Mouse (Mus musculus) left cerebral cortex, adult 9 months (tissue): ENCODE measurements around the gene Rab20.
"Not testable (repeated sequence)": the region's sequence is repeated elsewhere in the genome, so short reads cannot be mapped to it uniquely, and the experiment has no call there.

ENCODE experiments used
- DNase-seq, 2 experiments: peaks; one replicate each; pipeline ENCODE4 v3.0.0; 2022; ENCODE audit warnings: low spot score in 2 of 2

Gene Rab20

DNA sequence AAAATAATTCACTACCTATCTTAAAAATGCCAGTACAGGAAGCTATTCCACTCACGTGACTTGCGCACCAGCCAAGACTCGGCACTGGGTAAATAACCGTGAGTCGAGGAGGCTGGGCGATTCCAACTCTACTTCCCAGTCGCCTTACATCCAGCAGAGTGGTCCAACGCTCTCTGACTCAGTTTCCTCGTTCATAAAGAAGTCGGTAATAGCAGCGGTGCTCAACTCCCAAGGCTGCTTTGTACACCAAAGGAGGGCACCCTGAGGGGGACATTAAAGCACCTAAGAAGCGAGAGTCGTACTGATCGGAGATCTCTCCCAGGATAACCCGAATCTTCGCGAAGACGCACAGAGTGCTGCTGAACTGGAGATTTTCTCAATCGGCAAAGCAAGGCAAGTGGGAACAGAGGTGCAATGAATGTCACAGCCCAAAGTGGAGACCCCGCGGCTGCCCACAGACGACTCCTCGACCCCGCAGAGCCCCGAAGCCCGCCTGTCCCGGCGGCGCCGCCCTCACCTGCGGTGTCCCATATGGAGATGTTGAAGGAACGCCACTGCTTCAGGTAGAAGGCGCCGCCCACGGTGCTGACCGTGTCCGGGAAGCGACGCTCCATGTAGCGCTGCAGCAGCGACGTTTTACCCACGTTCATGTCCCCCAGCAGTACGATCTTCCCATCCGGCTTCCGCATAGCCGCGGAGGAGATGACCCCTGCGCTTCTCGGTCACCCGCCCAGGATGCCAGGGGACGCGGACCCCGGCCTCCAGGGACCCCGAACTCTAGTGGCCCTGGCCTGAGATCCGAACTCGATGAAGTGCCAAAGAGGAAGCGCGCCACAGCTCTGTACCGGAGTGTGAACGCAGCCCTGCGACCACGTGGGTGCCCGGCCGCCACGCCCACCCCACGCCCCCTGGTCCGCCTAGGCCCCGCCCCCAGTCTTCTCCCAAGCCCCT is at the start of gene Rab20:
Gene Rab20, minus strand, starts transcription at position 900 of the 951 bp plus-strand sequence.
- no peak for DNase-seq

DNA sequence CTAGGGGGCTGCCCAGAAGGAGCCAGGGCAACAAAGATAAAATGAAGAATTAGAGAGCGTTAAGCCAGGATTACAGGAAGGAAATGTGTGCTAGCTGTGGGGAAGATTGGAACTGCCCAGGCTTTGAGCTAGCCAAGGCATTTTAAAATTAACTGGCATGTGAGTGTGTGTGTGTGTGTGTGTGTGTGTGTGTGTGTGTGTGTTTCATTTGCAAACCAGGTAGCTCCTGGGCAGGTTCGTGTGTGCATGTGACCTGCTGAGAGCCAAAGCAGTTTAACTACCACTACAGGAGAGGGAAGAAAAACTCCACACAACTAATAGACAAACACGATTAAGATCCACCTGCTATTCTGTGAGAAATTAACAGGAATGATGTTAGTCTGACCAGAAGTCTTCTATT is 44.8 kb upstream of the Rab20 start:
- DNase-seq = no peak

DNA sequence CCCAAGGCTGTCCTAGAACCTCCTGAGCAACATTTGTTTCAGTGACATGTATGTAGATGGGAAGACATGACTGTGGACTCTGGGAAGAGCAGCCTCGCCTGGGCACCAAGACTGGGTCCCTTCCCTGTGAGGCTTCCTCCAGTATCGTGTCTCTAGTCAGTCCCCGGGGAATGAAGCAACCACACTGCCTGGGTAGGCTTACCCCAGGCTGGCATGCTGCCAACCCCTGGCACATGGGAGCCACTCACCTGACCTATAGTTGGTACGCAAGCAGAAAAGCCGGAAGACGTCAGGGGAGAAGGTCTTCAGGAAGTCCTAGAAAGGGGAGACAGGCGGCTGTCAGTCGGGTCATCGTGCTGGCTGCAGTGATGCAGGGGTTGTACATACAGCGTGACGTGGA is 40.2 kb upstream of the Rab20 start:
- no peak for DNase-seq

DNA sequence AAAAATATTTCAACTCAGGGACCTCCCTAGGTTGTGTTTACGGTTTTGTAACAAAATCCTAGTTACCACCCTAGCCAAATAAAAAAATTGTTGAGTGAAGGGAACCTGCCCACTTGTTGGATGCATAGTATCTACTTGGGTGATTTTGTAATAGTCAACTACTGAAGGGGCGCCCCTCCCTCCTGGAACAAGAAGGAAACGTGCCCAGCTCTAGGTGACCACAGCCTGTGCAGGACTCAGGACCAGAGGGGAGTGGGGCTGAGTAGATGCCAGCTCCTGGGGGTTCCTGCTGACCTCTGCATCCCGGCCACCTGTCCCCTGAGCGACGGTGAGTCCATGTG is 39.5 kb upstream of the Rab20 start:
- DNase-seq = no peak

DNA sequence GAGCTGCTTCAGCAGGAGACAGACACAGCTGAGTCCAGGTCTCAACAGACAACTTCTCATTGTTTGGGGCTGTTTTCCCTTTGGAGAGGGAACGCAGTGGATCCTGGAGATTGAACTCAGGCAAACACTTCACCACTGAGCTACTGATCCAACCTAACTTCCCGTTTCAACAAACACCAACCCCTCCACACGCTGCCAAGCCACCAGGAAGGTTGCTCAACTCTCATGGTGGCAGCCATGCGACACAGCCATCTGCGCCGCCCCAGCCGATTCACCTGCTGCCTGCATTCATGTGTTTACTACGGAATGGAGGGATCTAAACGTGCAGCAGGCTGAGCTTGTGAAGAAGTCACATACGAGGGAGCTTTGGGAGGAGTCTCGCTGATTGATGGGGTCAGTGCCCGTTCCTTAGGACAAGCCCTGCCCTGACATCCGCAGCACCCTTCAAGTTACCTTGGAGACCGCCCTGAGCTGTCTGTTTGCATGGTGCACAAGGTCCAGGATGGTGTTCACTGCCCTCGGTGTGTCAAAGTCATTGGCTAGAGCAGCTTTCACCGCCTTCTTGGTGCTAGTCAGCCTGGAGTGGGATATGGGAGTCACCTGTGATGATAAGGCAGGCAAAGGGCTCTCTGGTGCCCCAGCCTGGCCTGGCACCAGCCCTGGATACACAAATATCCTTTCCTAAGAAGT is 39.0 kb upstream of the Rab20 start:
- DNase-seq = no peak

DNA sequence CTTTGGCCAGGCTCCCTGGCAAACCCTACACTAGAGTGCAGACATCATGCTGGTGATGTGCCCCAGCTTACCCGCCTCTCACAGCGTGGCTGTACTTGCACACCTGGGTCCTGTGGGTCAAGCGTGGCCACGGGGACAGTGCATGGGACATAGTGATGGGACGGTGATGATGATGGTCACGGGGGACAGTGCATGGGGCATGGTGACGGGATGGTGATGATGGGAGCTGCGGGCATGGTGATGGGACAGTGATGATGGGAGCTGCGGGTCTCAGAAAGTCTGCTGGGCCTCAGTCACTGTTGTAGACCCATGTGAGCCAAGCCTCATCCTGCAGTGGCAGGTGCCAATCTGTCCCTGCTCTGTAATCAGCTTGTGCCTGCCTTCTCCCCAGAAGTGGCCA is 37.8 kb upstream of the Rab20 start:
- no peak for DNase-seq

DNA sequence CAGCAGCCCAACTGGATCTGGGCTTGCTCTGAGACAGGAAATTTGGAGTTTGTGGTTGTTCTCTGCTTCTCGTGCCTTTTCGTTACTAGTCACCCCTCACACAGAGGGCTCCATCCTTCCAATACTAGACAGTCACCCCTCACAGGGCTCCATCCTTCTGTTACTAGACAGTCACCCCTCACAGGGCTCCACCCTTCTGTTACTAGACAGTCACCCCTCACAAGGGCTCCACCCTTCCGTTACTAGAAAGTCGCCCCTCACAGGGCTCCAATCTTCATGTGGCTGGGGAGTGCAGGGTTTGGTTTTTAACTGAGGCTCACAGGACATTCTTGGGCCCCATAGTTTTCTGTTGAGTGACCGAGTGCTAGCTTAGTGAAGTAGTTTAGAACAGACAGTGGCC is 34.7 kb upstream of the Rab20 start:
- no peak for DNase-seq

DNA sequence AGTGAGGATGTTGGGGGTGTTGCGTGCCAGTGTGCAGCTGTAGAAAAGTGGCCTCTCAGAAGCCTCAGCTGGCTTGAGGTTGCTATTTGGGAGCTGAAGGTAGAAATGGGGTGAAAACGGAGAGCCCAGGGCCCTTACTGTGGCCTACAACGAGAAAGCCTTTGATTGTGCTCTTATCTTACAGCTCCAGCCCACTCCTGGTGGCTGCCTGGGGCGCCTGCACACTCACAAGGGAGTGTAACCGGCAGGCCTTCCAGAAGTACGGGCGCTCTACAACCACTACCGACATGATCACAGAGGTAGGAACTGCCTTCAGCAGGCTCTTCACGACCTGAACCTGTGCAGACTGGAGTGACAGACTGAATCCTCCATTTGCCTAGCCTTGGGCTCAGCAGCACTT is 34.2 kb upstream of the Rab20 start:
- DNase-seq = no peak

DNA sequence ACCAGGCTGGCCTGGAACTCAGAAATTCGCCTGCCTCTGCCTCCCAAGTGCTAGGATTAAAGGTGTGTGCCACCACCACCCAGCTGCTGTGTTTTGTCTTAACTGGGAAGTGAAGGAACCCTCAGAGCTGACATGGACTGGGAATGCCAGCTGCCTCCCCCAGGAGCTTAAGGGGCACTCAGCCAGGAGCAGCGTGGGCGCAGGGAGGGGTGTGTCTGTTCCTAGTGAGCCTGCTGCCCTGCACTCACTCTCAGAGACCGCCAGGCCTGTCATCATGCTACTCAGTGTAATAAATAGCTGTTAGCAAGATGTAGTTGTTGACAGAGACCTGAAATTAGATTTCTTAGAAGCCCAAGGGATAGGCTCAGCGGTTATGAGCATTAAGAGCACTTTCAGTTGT is 32.5 kb upstream of the Rab20 start:
- no peak for DNase-seq

DNA sequence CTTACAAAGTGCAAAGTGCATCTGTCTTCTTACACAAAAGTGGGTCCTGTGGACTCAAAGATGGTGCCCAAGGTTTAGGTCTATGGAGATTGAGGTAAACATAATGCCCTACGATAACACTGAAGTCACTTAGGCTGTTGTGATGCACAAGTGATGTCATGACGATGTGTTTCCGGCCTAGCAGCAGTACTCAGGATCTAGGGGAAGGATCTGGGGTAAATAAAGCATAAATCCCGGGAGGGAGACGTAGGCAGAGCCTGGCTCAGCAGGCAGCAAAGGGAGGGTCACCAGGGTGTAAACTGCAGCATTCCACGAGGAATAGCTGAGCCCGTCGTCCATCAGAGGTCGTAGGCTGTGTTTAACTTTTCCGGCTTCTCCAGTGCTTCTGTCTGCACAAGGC is 30.4 kb upstream of the Rab20 start:
- no peak for DNase-seq

DNA sequence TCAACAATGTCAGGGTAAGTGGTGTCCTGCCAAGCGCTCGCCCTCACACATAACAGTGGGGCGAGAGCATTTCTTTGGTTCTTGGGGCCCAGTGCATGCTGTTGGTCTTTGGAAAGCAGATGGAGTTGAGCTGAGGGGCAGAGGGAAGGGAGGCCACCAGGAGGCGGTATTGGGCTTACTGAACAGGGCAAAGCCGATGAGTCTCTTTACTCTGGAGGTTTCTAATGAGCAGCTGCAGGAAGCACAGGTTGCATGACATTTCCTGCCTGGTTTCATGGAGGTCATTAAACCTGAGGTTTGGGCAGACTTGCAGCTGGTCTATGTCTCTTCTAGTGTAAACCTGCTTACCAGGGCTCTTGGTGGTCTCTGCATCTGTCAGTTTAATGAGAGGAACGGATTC is 28.3 kb upstream of the Rab20 start:
- DNase-seq = no peak

DNA sequence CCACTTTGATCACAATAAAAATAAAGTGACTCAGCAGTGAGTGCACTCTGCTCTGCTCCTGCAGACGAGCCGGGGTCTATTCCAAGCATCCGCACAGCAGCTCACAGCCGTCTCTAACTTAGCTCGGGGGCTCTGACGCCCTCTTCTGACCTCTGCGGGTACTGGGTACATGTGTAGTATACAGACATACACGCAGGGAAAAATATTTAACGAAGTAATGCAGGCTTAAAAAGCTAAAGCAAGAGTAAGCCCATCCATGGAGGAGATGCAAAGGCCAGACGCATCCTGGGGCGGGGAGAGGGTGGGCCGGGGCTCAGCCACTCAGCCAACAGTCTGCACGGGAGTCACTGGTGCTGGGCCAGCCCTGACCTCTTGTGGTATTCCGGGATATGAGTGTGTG is 27.6 kb upstream of the Rab20 start:
- DNase-seq = no peak

DNA sequence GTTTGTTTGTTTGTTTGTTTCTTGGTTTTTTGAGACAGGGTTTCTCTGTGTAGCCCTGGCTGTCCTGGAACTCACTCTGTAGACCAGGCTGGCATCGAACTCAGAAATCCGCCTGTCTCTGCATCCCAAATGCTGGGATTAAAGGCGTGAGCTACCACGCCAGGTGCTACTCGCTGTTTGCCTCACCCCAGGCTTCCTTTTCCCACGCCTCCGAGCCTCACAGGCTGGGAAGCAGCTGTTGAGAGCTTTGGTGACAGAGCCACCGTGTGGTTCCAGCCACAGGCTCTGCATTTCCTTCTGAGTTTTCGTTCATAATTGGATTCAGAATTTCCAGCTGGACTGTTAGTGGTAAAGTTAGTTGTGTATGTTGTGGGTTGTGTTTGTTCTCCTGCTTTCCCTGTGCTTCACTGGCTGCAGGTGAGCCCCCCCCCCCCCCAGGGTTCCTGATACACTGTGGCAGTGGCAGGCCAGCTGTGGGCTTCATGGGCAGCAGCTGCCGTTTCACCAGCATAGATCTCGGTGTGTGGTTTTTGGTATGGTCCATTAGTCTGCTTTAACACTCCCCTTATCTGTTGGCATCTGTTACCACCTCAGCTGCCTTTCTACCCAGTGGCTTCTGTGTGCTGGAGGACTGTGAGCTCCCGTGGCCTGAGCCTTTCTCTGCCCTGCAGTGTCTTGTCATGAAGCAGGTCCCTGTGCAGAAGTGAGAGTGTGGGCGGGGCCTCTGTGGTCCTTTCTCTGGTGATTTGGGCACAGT is 25.1 kb upstream of the Rab20 start:
- no peak for DNase-seq

DNA sequence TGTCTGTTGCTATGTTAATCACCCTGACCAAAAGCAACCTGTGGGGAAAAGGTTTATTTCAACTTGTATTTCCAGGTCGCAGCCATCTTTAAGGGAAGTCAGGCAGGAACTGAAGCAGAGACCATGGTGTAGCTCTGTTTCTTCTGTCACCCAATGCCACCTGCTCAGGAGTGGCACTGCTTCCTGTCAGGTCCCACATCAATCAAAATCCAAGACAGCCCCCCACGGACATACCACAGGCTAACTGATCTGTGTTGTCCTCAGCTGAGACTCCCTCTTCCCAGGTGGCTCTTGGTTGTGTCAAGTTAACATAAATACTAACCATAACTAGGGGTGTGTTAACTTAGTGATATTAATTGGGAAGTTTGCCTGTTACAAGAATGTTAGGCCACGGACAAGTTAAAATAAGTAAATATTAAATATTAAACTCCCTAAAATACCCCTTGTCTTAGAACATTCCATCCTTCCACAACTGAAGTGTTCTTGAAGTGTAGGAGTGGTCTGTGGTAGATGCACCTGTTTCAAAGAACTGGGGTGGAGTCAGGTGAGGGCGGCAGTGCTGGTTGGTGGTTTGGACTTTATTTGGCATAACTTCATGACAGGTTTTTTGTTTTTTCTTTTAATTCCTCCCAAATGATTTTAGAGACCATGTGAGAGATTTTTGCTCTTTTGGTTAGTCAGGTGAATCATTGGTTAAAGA is 20.4 kb upstream of the Rab20 start:
- no peak for DNase-seq

DNA sequence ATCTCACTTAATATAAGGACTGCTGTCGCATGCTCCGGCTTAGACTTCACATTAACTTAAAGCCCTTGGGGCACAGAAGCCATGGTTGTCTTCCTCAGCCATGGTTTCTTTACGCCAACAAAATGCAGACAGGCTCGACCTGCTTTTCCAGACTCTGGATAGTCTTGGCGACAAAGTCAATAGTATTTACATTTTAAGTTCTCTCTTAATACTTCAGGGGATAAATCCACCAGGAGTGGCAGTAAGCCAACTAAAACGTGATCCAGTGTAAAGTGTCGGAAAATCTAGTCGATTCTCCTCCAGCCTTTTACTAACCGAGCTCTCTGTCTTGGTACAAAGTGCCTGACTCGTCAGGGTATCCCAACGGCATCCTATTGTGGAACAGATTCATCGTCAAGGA is 19.8 kb upstream of the Rab20 start:
- DNase-seq = no peak

DNA sequence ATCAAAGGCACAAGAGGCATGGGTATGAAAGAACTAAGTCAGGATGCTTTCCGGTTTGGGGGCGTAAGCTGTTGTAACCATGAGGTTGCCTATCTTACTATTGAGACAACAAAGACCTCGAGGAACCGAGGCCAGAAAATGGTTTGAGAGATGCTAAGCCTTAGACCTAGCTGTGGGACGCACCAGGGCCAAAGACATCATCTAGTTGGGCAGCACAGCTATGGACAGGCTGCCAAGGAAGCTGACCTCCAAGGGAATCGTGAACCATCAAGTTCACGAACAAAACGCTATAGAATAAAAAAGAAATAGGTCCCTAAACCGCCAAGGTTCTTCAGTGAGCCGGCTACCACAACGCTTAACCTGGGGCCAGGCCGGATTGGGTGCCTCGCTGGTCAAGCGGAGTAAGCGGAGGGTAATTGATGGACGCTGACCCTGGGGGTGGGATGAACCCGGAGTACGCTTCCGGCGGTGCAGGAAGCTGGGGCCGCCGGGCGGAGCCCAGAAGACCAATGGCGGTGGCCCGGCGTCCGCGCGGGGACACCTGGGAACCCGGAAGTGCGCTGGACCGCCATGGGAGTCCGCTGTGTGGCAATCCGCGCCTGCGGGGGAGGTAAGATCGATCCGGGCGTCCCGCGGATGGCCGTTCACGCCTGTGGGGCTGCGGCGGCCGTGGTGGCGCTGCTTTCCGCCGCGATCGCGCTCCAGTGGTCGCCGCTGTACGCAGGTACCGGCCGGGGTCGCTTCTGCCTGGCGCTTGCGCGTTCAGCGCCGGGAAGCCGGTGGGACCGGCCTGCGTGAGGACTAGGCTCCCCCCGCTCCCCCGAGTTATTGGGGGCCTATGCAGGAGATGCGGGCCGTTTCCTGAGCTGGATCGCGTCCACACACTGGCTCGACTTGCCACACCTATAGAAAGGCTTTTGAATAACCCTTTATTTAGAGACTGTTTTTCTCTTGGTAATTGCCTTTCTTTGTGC is 18.8 kb upstream of the Rab20 start, which contains the start of gene Naxd:
Gene Naxd, plus strand, starts transcription at position 490 of the 974 bp plus-strand sequence.
- DNase-seq = peak; percentile 68 to 88

DNA sequence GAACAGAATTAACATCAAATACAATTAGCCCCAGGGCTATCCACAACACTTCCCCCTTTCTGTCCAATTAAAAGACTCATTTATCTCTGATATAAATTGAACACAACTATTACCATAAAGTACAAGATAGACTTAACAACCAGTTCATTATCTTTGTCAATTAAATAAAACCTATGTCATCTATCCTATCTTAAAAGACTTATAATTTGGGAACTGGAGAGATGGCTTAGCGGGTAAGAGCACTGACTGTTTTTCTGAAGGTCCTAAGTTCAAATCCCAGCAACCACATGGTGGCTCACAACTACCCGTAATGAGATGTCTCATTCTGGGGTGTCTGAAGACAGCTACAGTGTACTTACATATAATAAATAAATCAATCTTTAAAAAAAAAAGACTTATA is 13.8 kb upstream of the Rab20 start:
- not testable (repeated sequence) for DNase-seq

DNA sequence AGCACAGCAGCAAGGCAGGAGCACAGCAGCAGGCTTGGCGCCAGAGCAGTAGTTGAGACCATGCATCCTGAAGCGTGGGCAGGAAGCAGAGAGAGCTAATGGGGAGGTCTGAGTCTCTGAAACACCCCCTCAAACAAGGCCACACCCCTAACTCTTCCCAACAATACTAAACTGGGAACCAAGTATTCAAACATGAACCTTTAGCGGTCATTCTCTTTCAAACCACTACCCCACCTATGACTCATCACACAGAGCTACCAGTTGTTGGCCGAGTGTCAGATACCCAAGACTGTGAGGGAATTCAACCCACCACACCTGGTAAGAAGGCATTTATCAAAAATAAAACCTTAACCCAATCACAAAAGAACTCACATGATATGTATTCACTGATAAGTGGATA is 8.7 kb upstream of the Rab20 start:
- no peak for DNase-seq

DNA sequence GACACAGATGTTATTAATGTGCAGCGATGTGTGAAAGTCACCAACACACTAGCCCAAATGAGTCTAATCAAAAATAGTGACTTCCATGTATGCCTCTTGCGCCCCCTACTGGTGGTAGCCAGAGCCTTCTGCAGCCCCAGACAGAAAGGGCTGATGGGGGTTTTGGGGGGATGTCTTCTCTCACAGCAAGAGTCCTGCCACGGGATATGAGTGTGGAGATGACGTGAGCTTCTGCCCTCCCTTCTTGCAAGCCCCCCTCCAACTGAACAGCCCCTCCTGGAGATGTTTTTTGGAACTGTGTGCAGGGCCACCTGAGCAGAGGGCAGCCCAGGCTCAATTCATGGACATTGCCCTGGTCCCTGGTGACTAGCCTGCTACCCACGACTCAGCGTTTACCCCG is 7.6 kb upstream of the Rab20 start:
- DNase-seq = peak in 1 of 2 experiments; percentile 60

DNA sequence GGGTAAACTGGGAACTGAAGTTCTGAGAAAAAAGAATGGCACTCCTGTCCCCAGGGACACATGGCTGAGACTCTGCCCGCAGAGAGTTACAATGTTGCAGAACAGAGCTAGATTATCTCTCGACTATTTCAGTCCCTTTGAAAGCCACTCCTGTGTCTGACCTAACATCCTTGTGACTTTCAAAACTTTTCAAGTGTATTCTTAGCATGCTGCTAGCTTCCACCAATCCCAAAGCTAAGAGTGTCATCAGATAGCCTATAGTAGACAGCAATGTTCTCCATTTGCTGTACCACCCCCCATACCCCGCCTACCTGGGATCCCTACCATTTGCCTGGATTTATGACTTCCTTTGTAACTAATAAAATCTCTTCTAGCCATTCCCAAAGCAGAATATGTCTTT is 4.0 kb upstream of the Rab20 start:
- DNase-seq = no peak

DNA sequence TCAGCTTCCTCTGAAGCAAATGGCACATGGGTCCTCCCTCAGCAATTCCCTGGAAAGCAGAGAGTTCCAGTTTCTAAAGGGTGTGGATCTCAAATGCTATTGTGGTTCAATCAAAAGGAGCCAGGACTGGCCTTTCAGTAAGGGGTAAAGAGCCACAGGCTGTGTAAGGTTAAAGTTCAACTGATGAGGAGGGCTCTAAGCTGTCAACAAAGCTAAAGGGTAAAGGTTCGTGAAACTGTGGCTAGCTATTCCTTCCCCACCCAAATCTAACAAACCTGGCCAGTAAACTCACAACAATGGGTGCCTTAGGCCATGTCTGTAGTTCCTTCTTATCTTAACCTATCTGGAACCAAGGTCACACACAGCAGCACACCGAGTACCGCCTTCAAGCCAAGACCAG is 3.4 kb upstream of the Rab20 start:
- DNase-seq = no peak
